Mouse (Mus musculus) thymus, postnatal 14 days (tissue): Measurements from ENCODE around the gene Wdr47.
"Not testable (repeated sequence)": the region's sequence is repeated elsewhere in the genome, so short reads cannot be mapped to it uniquely, and the experiment has no call there.

Experiments
- DNase-seq: peaks from one replicate; pipeline ENCODE4 v3.0.0; 2021

The Wdr47 gene

DNA sequence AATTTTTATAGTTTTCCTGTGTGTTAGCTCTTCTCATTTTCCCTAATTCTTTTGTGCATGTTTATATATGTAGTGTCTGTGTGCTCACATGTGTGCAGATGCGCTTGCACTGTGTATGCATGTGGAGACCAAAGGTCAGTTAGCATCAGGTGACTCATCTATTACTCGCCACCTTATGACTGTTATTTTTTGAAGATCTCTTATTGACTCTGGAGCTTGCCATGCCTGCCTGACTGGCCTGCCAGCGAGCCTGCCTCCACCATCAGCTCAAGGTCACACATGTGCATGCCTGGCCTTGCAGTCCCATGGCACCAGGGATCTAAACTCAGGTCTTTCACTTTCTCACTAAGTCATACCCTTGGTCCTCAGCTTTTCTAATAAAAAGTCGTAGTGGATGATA, 49.9 kb downstream of the Wdr47 start:
- DNase-seq = no peak

DNA sequence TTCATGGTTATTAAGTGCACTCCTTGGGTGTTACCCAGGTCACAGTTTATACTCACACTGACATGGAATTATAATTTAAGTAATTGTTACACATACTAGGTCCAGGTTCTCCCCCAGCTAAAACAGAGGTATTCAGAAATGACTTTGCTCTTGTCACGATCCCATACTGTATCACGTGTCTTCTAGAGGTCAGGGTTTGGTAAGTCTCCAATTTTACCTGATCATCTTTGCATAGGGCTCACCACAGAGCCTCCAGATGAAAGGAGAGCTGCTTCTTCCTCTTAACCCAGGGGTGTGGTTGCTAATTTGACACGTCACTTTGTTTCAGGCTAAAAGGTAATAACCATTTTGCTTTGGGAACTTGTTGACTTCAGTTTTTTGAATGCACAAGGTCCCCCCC, 53.8 kb downstream of the Wdr47 start:
- no peak for DNase-seq

DNA sequence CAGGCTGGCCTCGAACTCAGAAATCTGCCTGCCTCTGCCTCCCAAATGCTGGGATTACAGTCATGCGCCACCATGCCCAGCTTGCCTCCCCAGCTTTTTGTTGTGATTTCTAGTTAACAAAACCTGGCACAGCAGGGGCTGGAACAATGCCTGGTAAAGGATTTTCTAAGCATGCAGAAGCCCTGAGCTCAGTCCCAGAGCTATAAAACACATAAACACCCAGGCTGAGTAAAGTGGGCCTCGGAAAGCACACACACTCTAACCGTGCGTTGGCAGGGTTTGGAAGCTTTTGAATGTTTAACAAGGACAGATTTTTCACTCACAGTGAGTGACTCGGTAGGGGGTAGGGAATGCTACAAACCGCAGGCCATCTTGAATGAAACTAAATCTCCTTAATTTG, 55.0 kb downstream of the Wdr47 start:
- DNase-seq = no peak

DNA sequence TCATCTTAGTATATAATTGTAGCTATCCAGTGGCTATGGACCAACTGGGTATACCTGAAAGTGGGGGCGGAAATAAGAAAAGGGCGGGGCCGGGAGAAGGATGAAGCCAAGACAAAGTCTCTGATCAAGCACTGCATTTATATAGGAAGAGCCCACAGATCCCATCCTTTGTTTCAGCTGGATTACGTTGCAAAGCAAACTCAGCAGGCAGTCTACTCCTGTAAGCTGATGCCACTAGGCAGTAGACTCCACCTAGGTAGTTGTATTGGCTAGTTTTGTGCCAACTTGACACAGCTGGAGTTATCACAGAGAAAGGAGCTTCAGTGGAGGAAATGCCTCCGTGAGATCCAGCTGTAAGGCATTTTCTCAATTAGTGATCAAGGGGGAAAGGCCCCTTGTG, 56.6 kb downstream of the Wdr47 start:
- not testable (repeated sequence) for DNase-seq

DNA sequence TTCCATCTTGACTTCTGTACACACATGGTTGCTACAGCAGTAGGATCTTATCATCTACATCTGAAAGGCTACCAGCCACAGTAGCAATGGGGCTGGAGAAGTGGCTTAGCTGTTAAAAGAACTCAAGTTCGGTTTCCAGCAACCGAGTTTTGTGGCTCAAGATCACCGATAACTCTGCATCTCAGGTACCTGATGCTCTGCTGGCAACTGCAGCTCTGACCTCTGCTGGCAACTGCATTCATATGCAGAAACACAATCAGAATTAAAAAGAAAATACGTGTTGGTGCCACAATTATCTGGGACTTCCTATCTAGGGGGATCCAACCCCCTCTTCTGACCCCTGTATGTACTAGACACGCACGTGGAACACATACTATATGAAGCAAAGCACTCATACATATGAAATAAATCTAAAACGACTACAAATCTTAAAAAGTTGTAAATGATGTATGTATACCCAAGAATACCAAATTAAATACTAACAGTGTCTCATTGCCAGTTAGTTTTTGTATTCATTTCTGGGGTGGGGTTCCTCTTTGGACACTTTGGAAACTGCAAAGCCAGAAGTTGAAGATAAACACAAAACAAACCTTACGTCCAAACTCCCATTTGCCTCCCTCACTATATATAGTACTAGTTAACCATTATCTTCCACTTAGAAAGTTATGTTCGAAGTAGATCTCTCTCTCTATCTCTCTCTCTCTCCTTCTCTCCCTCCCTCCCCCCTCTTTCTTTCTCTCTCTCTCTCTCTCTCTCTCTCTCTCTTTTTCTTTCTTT, 62.0 kb downstream of the Wdr47 start:
- no peak for DNase-seq

DNA sequence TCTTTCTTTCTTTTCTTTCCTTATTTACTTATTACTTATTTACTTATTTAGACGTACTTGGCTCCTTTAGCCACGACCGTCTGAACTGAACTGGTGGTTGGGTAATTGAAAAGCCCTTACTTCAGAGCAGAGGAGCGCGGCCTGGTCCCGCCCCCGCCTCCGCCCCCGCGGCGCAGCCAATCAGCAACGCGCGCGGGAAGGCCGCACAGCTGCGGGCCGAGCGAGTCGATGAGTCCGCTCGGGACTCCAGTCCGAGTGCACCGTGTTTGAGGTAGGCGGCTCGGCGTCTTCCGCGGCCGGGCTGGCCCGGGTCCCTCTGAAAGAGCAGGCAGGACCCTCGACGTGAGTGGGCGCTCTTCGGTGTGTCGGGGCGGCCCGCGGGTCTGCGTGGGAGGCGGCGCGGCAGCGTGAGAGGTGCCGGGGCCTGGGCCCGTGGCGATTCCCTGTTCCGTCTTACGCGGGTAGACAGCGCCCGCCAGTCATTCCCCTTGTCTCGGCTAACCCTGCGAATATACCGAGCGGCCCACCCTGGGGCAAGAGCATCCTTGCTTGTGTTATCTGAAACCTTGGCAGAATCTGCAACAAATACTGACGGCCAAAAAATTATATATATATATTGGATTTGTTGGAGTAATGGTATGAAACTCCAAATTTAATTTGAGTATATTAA, 62.8 kb downstream of the Wdr47 start, which contains the start of gene Clcc1:
Gene Clcc1, plus strand, starts transcription at position 204 of the 670 bp plus-strand sequence.
- DNase-seq = peak; percentile 97

DNA sequence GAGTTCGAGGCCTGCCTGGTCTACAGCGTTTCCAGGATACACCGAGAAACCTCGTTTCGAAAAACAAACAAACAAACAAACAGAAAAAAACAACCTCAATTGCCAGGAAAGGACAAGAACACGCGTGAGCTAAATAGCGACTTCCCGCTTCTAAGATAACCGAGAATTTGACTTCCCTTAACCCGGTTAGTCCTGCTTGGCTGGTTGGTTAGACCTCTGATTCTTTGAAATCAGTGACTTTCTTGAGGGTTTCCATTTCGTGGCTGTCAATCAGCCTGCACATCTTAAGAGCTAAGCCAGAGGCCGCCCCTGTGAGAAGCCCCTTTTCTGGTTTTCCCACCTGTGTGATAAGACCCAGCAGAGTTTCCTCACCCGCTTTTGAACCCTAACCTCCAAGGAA, 63.5 kb downstream of the Wdr47 start:
- DNase-seq = peak; percentile 8

DNA sequence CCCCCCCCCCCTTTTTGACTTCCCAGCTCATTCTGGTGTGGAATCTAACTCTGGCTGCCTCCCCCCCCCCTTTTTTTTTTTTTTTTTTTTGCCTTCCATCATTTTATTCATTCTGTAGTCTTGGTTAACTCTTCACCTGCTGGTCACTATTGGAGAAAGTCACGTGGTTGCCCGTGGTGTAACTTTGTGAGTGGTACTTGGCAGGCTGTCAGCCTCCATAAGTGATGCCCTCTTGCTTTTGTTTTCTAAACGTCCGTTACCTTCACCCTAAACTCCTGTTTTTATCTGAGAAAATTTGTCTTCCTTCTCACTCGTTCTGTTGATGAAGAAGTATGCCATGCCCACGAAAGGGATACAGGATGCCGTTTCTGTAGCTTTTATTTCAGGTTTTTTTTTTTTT, 64.4 kb downstream of the Wdr47 start:
- DNase-seq = no peak

DNA sequence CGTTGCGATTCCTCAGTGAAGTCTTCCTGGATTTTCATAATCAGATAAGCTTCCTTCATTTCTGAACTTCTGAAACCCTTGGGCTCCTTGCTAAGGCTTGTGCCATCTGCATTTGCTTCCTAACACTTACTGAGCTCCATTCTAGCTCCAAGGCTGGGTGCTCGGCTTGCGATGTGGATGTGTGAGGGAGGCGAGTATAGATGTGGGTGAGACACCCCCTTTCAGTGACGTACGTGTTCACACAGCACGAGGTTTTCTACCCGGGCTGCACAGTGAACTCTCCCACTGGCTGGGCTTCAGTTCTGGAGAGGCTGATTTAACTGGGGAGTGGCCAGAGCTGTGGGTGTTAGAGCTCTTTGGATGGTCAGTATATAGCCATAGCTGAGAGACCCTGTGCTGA, 67.5 kb downstream of the Wdr47 start:
- DNase-seq = no peak

DNA sequence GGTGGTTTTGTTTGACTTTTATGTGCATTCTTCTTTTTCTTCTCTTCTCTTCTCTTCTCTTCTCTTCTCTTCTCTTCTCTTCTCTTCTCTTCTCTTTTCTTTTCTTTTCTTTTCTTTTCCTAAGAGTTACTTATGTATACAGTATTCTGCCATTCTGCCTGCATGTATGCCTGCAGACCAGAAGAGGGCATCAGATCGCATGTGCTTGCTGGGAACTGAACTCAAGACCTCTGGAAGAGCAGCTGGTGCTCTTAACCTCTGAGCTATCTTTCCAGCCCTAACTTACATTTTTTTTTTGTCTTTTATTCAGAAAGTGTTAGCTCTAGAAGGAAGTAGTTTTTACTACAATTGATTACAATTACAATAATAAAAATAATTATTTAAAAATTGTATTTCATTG, 69.9 kb downstream of the Wdr47 start:
- peak; percentile 11 for DNase-seq

DNA sequence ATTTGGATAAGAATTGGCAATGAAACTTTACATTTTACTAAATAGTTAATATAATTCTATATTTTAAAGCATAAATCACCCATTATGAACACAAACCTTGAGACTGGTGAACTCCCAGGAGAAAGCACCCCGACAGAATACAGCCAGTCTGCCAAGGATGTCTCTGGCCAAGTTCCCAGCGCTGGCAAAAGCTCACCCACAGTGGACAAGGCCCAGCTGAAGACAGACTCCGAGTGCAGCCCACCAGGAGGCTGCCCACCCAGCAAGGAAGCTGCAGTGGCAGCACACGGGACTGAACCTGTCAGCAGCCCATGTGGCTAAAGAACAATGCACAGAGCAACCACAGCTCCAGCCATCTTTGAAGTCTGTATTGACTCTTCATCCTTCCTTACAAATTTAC, 85.5 kb downstream of the Wdr47 start:
- no peak for DNase-seq

DNA sequence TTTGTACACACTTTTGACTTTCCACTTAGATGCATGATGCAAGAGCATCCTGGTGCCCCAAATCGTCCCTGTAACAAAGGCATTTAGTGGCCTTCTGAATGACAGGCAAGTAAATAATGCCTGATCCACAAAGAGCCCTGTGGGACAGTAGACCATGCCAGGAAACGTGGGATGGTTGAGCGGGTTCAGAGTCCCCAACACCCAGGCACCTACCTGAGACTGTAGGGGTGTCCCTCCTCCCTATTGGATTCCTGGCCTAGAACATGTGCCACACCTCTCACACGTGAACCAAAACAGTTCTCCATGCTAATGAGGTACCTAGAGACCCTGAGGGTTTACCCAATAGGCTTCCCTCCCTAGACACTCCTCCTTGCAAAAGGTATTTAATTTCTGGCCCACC, 89.9 kb downstream of the Wdr47 start:
- no peak for DNase-seq

DNA sequence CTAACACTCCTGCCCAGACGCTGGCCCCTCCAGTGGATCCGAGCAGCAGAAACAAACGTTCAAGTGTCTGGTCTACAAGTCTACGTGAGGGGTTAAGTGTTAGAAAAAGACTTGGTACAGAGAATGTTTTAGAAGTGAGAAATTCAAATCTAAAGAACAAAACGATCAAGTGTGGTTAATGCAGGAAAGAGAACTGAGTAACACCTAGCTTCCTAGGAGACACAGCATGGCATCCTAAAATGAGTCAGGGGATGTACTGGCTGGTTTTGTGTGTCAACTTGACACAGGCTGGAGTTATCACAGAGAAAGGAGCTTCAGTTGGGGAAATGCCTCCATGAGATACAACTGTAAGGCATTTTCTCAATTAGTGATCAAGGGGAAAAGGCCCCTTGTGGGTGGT, 92.5 kb downstream of the Wdr47 start:
- not testable (repeated sequence) for DNase-seq

DNA sequence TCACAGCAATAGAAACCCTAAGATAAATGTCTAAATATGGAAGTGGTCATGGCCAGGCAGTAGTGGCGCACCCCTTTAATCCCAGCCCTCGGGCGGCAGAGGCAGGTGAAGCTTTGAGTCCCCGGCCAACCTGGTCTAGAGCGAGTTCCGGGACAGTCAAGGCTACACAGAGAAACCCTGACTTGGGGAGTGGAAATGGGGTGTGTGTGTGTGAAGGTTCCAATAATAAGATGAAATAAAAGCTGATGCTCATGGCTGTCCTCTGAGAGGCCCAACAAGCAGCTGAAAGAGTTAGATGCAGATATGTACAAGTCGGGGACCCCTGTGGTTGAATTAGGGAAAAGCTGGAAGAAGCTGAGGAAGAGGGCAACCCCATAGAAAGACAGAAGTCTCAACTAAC, 94.6 kb downstream of the Wdr47 start:
- DNase-seq = no peak

DNA sequence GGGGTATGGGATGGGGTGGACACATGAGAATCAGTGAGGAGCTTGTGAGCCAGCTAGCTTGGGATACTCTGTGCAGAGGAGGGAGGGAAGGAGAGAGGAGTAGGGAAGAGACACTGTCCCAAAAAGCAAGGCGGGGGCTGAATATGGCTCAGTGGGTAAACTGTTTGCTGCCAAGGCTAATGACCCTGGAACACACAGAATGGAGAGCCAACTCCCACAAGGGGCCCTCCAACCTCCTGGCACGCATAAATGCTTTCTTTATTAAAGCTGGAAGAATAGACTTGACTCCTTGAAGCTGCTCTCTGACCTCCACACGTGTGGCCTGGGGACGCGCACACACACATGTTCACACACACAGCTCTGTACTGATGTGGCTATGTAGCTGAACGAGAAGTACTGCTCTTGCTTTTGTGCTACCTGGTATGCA, 97.9 kb downstream of the Wdr47 start:
- no peak for DNase-seq

DNA sequence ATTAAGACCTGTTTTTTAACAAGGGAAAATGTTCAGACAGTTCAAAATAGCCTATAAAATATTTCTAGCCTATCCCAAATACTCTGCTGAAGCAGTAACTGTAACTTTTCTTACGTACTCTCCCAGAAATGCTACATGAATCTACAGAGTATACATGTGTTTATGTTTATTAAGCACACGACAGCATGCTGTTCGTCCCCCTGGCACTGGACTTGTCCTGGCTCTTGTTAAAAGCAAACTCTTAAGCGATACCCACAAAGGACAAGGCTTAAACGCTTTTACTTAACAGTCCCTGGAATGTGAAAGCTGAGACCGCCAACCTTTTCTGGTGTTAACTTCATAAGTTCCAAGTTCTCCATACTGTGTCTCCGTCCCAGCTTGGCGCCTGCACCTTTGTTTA, 98.4 kb downstream of the Wdr47 start:
- DNase-seq = no peak

DNA sequence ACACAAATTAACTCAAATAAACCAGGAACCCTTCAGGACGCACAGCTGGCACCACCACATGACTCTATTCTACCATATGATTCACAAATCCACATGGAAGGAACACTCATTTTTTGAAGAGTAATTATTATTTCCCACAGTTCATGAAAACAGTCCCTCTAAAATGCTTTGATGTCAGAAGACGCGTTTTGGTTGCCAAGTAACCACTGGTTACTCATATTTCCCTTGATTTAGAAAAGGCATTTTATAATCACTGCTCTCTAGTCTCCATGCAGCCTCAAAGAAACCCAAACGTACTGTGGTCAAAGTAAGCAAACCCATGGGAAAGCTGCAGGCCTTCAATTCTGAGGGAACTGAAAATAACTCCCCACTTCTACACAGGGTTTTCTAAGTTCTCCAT, 98.9 kb downstream of the Wdr47 start:
- no peak for DNase-seq

DNA sequence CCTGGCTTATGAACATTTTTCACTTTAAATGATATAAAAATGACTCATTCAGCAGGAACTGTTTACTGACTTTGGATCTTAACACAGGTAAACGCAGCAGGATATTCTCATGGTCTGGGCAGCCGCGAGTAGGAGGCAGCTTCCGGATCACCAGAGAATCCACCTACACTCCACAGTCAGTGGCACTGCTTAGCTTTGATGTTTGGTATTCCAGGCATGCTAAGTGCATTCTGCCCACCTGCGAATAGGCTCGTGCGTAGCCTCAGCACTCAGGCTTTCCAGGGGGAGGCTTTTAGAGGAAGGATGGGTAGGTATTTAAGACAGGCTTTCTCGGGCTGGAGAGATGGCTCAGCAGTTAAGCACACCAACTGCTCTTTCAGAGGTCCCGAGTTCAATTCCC, 103.2 kb downstream of the Wdr47 start:
- no peak for DNase-seq
